In genomic region chr14:95899458-95899857, GRCm38 (mm10) we compare ENCODE assay signal across 23 mouse cellular contexts. TPM values are rescaled to one million over a fixed set of nuclear protein-coding genes. Genes with fewer than 3 reads are reported as not detected.
DNase-seq lines count a peak whose midpoint lies in the region; ATAC-seq lines count a peak whose summit lies in the region.
"Had no signal": no experiment of that assay in that cellular context is flagged by ENCODE, and none has a peak within 500 bp of the region (broad histone marks: within the 10 kb centered on the region; RNA-seq: fewer than 3 reads in every experiment).

No protein-coding gene starts in this region.

- peak; percentile 14 for DNase-seq in hindbrain, embryonic 11.5 days (ENCODE audit: low spot score)
- DNase-seq in hindbrain, embryonic 10.5 days (ENCODE audit: low spot score) = no peak
- peak; percentile 44 for DNase-seq in retina, postnatal 1 day
- no peak for DNase-seq in lung, postnatal 4 days
- no peak for DNase-seq in cerebellum, adult 9-11 months
- DNase-seq: B cell, adult 2 months; cerebellum, adult 8-10 months; kidney, adult 11 months; kidney, postnatal 10 days; left cerebral cortex, postnatal 4 days; liver; lung, postnatal 14 days had no signal

- no peak overlapping the region for H3K27ac ChIP-seq in hindbrain, embryonic 11.5 days (ENCODE audit: low read depth, low read length)
- H3K27ac ChIP-seq in hindbrain, embryonic 10.5 days = no peak overlapping the region
- H3K27ac ChIP-seq in forebrain, embryonic 15.5 days (replicated peaks) = no peak overlapping the region
- H3K27ac ChIP-seq in midbrain, embryonic 12.5 days (replicated peaks) = no peak overlapping the region
- H3K27ac ChIP-seq: embryonic facial prominence, embryonic 15.5 days; layer of hippocampus, adult 2 months had no signal

- H3K9me3 ChIP-seq in hindbrain, embryonic 11.5 days (ENCODE audit: control insufficient read depth, low read length) = no peaks in the 10 kb centered on the region
- H3K9me3 ChIP-seq in hindbrain, embryonic 10.5 days = no peaks in the 10 kb centered on the region
- no peaks in the 10 kb centered on the region for H3K9me3 ChIP-seq in forebrain, embryonic 15.5 days
- H3K9me3 ChIP-seq in midbrain, embryonic 12.5 days = no peaks in the 10 kb centered on the region
- H3K9me3 ChIP-seq: embryonic facial prominence, embryonic 15.5 days; megakaryocyte, embryonic 14.5 days had no signal

- peak; percentile 74 for ATAC-seq in hindbrain, embryonic 11.5 days (ENCODE audit: low FRiP score)
- peak; percentile 57 for ATAC-seq in forebrain, embryonic 15.5 days (replicated peaks)
- peak; percentile 80 for ATAC-seq in midbrain, embryonic 12.5 days (ENCODE audit: low FRiP score, low read depth)

- no peak overlapping the region for H3K4me2 ChIP-seq in hindbrain, embryonic 11.5 days (replicated peaks; ENCODE audit: low read depth, low read length)
- no peak overlapping the region for H3K4me2 ChIP-seq in forebrain, embryonic 15.5 days (replicated peaks)
- no peak overlapping the region for H3K4me2 ChIP-seq in midbrain, embryonic 12.5 days (replicated peaks)
- H3K4me2 ChIP-seq: embryonic facial prominence, embryonic 15.5 days had no signal

- no peak overlapping the region for H3K9ac ChIP-seq in hindbrain, embryonic 11.5 days (ENCODE audit: low read depth, low read length)
- no peak overlapping the region for H3K9ac ChIP-seq in forebrain, embryonic 15.5 days (replicated peaks)
- H3K9ac ChIP-seq in midbrain, embryonic 12.5 days (replicated peaks) = no peak overlapping the region
- H3K9ac ChIP-seq: embryonic facial prominence, embryonic 15.5 days had no signal

- no peaks in the 10 kb centered on the region for H3K4me1 ChIP-seq in hindbrain, embryonic 11.5 days (replicated peaks; ENCODE audit: control insufficient read depth, insufficient read depth, low read length)
- no peaks in the 10 kb centered on the region; the same call in 1 of the 2 replicates for H3K4me1 ChIP-seq in hindbrain, embryonic 10.5 days (replicated peaks)
- H3K4me1 ChIP-seq in forebrain, embryonic 15.5 days = peaks cover 3% of the 10 kb centered on the region; the same call in 1 of the 2 replicates
- H3K4me1 ChIP-seq in midbrain, embryonic 12.5 days = no peaks in the 10 kb centered on the region
- H3K4me1 ChIP-seq: embryonic facial prominence, embryonic 15.5 days; megakaryocyte, embryonic 14.5 days had no signal

- 49% methylated on average over 6 of the region's 6 CpGs for WGBS in hindbrain, embryonic 11.5 days
- 43% methylated on average over 6 of the region's 6 CpGs for WGBS in hindbrain, embryonic 10.5 days
- 16% methylated on average over 6 of the region's 6 CpGs for WGBS in forebrain, embryonic 15.5 days
- WGBS in midbrain, embryonic 12.5 days = 17% methylated on average over 6 of the region's 6 CpGs

- H3K4me3 ChIP-seq in hindbrain, embryonic 11.5 days (ENCODE audit: low read depth, low read length) = no peak overlapping the region
- H3K4me3 ChIP-seq in hindbrain, embryonic 10.5 days = no peak overlapping the region
- H3K4me3 ChIP-seq in forebrain, embryonic 15.5 days = no peak overlapping the region
- H3K4me3 ChIP-seq in midbrain, embryonic 12.5 days = no peak overlapping the region
- H3K4me3 ChIP-seq: embryonic facial prominence, embryonic 15.5 days; layer of hippocampus, adult 2 months; megakaryocyte, embryonic 14.5 days; myocyte had no signal

- H3K36me3 ChIP-seq in hindbrain, embryonic 11.5 days (ENCODE audit: control insufficient read depth, insufficient read depth, low read length) = no peaks in the 10 kb centered on the region
- H3K36me3 ChIP-seq in hindbrain, embryonic 10.5 days = no peaks in the 10 kb centered on the region
- H3K36me3 ChIP-seq in forebrain, embryonic 15.5 days = no peaks in the 10 kb centered on the region
- no peaks in the 10 kb centered on the region for H3K36me3 ChIP-seq in midbrain, embryonic 12.5 days
- H3K36me3 ChIP-seq: embryonic facial prominence, embryonic 15.5 days had no signal

- H3K27me3 ChIP-seq in hindbrain, embryonic 11.5 days (ENCODE audit: control insufficient read depth, insufficient read depth, low read length) = no peaks in the 10 kb centered on the region
- no peaks in the 10 kb centered on the region for H3K27me3 ChIP-seq in hindbrain, embryonic 10.5 days (ENCODE audit: insufficient read depth, poor library complexity, severe bottlenecking)
- H3K27me3 ChIP-seq in forebrain, embryonic 15.5 days = no peaks in the 10 kb centered on the region
- no peaks in the 10 kb centered on the region for H3K27me3 ChIP-seq in midbrain, embryonic 12.5 days
- H3K27me3 ChIP-seq: embryonic facial prominence, embryonic 15.5 days; megakaryocyte, embryonic 14.5 days had no signal

RNA-seq across cellular contexts. Expression of gene 4921530L21Rik, which starts 18.4 kb away (rescaled TPM):
- not detected in 2 replicates for polyA plus RNA-seq in hindbrain, embryonic 11.5 days (2014; fragmentation: Nextera tagmentation; extraction: Ambion mirVana)
- polyA plus RNA-seq in hindbrain, embryonic 10.5 days (2016; fragmentation: Nextera tagmentation; extraction: Ambion mirVana) = not detected in 2 replicates
- not detected in 2 replicates for polyA plus RNA-seq in forebrain, embryonic 15.5 days (2015; fragmentation: Nextera tagmentation; extraction: Ambion mirVana)
- not detected in 2 replicates for polyA plus RNA-seq in midbrain, embryonic 12.5 days (2016; fragmentation: Nextera tagmentation; extraction: Ambion mirVana)
- polyA plus RNA-seq: embryonic facial prominence, embryonic 15.5 days; heart, embryonic 16.5 days; liver, embryonic 16.5 days; myocyte; stomach, embryonic 16.5 days; thymus, postnatal 0 days; urinary bladder, adult 2 months had no signal

Comparison
In these comparisons a context has a peak if more than half of its experiments do, and no peak if none do; other contexts are left out.
1. DNase-seq: peak in hindbrain, embryonic 11.5 days (single experiment) and retina, postnatal 1 day (single experiment); none in hindbrain, embryonic 10.5 days (single experiment), lung, postnatal 4 days (0 of 2) and cerebellum, adult 9-11 months (single experiment).
2. Peak in every context shown above with its lines, with median percentiles within 50 percentile points of each other: ATAC-seq.